Mouse (Mus musculus): ENCODE data around the gene Lamc2. TPM values are rescaled to one million over a fixed set of nuclear protein-coding genes. Genes with fewer than 3 reads are reported as not detected.

Gene Lamc2
- total and polyA plus RNA-seq, 2 experiments from 2014 or later, result 6.0 to 10.2 TPM

DNA sequence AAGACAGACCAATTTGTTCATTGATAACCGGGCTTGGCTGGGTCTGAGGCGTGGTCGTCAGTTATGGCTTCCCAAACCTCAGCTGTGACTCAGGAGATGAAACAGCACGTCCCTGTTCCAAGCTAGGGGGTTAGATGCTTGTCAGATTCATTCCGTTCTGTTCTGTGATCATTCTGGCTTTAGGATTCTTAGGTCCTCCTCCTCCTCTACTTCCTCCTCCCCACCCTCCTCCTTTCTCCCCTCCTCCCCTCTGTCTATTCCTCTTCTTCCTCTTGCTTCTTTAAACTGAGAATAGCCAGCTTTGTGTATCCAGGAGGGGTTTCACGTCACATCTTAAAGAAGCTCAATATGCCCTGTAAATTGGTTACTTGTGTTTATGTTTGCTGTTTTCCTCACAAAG, 65.7 kb downstream of the Lamc2 start:
- Histone ChIP-seq H3K27ac (ENCODE audit: low read depth) (no peak overlapping the region), H3K9me3 (replicated peaks; ENCODE audit: control insufficient read depth, low read length) (no peaks in the 10 kb centered on the region), H3K4me3 (ENCODE audit: low read depth, low read length) (no peak overlapping the region), H3K36me3 (replicated peaks; ENCODE audit: control insufficient read depth, insufficient read depth, low read length) (peaks cover 6% of the 10 kb centered on the region; the same call in 1 of the 2 replicates), H3K27me3 (ENCODE audit: control insufficient read depth, insufficient read depth, low read length) (no peaks in the 10 kb centered on the region), H3K4me1 (ENCODE audit: control insufficient read depth, insufficient read depth) (no peaks in the 10 kb centered on the region; the same call in 1 of the 2 replicates), H3K4me2 (ENCODE audit: low read depth, low read length) (no peak overlapping the region), H3K9ac (replicated peaks; ENCODE audit: low read depth, low read length) (no peak overlapping the region)
- ATAC-seq (ENCODE audit: insufficient read depth, low read depth), result no peak
- 72% methylated on average over 6 of the region's 6 CpGs for WGBS
- no peak for TF ChIP-seq EP300 (IDR thresholded peaks at IDR 0.05; ENCODE audit: low read depth)
- DNase-seq (ENCODE audit: low spot score), result no peak

GRCm38 (mm10) chr1:153115315-153115714, 70.9 kb downstream of the Lamc2 start:
- Histone ChIP-seq H3K9ac (replicated peaks; ENCODE audit: low read depth, low read length) (no peak overlapping the region), H3K27me3 (ENCODE audit: control insufficient read depth, insufficient read depth, low read length) (no peaks in the 10 kb centered on the region), H3K4me3 (ENCODE audit: low read depth, low read length) (no peak overlapping the region), H3K4me1 (ENCODE audit: control insufficient read depth, insufficient read depth) (no peaks in the 10 kb centered on the region), H3K4me2 (ENCODE audit: low read depth, low read length) (no peak overlapping the region), H3K36me3 (replicated peaks; ENCODE audit: control insufficient read depth, insufficient read depth, low read length) (no peaks in the 10 kb centered on the region), H3K27ac (ENCODE audit: low read depth) (no peak overlapping the region), H3K9me3 (replicated peaks; ENCODE audit: control insufficient read depth, low read length) (no peaks in the 10 kb centered on the region)
- DNase-seq (ENCODE audit: low spot score), result no peak
- WGBS, result 81% methylated on average over 8 of the region's 8 CpGs
- peak; percentile 12; the same call in 1 of the 2 replicates for TF ChIP-seq CTCF (IDR thresholded peaks at IDR 0.05; ENCODE audit: low read depth)
- TF ChIP-seq EP300 (IDR thresholded peaks at IDR 0.05; ENCODE audit: low read depth), result no peak
- ATAC-seq (ENCODE audit: insufficient read depth, low read depth), result no peak

GRCm38 (mm10) chr1:153111596-153111995, 74.7 kb downstream of the Lamc2 start:
- no peaks in the 10 kb centered on the region for H3K36me3 ChIP-seq (replicated peaks; ENCODE audit: control insufficient read depth, insufficient read depth, low read length)
- 75% methylated on average over 4 of the region's 4 CpGs for WGBS

DNA sequence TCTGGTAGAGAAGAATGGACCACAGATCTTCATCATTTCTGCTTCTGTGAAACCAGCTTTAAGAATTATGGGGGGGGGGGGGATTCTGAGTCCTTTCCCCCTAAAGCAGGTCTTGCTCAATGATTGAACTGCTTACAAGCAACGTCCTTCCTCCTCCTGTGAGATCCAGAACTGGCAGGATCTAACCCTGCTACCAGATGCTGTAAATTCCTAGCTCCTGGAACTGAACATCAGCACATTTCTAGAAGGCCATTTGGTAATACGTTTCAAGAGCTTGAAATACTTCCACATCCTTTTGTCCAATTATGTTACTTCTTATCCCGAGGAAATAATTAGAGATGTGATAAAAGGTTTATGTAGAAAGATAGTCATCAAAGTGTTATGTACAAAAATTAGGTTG, 76.4 kb downstream of the Lamc2 start:
- Histone ChIP-seq H3K27me3 (ENCODE audit: control insufficient read depth, insufficient read depth, low read length) (no peaks in the 10 kb centered on the region), H3K9me3 (replicated peaks; ENCODE audit: control insufficient read depth, low read length) (no peaks in the 10 kb centered on the region), H3K4me3 (ENCODE audit: low read depth, low read length) (no peak overlapping the region), H3K36me3 (replicated peaks; ENCODE audit: control insufficient read depth, insufficient read depth, low read length) (no peaks in the 10 kb centered on the region), H3K9ac (replicated peaks; ENCODE audit: low read depth, low read length) (no peak overlapping the region), H3K4me1 (ENCODE audit: control insufficient read depth, insufficient read depth) (peaks cover 11% of the 10 kb centered on the region; the same call in 1 of the 2 replicates), H3K27ac (ENCODE audit: low read depth) (no peak overlapping the region), H3K4me2 (ENCODE audit: low read depth, low read length) (no peak overlapping the region)
- DNase-seq (ENCODE audit: low spot score) (no peak), ATAC-seq (ENCODE audit: insufficient read depth, low read depth) (no peak)
- 47% methylated on average over 3 of the region's 3 CpGs for WGBS
- TF ChIP-seq EP300 (IDR thresholded peaks at IDR 0.05; ENCODE audit: low read depth) (no peak), CTCF (IDR thresholded peaks at IDR 0.05; ENCODE audit: low read depth) (no peak)

More at GRCm38 (mm10) chr1:153111596-153111995, 74.7 kb downstream of the Lamc2 start:
- Histone ChIP-seq H3K27ac (ENCODE audit: low read depth) (no peak overlapping the region), H3K27me3 (ENCODE audit: control insufficient read depth, insufficient read depth, low read length) (no peaks in the 10 kb centered on the region), H3K4me3 (ENCODE audit: low read depth, low read length) (no peak overlapping the region), H3K9ac (replicated peaks; ENCODE audit: low read depth, low read length) (no peak overlapping the region), H3K9me3 (replicated peaks; ENCODE audit: control insufficient read depth, low read length) (no peaks in the 10 kb centered on the region), H3K4me2 (ENCODE audit: low read depth, low read length) (no peak overlapping the region), H3K4me1 (ENCODE audit: control insufficient read depth, insufficient read depth) (0 out of 2 replicates have a peak, but pooled peaks cover under 1% of the 10 kb centered on the region)
- TF ChIP-seq CTCF (IDR thresholded peaks at IDR 0.05; ENCODE audit: low read depth) (no peak), EP300 (IDR thresholded peaks at IDR 0.05; ENCODE audit: low read depth) (no peak)
- ATAC-seq (ENCODE audit: insufficient read depth, low read depth) (no peak), DNase-seq (ENCODE audit: low spot score) (no peak)

DNA sequence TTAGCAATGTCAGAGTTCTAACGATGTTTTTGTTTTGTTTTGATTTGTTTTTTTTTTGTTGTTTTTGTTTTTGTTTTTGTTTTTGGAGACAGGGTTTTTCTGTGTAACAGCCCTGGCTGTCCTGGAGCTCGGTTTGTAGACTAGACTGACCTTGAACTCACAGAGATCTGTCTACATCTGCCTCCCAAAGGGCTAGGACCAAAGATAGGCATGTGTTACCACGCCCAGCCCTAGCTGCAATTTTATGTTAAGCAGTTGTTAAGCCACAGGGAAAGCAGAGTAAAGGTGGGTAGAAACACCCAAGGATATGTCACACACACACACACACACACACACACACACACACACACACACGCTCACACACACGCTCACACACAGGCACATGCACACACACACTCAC, 76.9 kb downstream of the Lamc2 start:
- no peaks in the 10 kb centered on the region for H3K27me3 ChIP-seq (ENCODE audit: control insufficient read depth, insufficient read depth, low read length)
- TF ChIP-seq CTCF (IDR thresholded peaks at IDR 0.05; ENCODE audit: low read depth), result no peak
- TF ChIP-seq EP300 (IDR thresholded peaks at IDR 0.05; ENCODE audit: low read depth), result no peak
- DNase-seq (ENCODE audit: low spot score) (no peak), ATAC-seq (ENCODE audit: insufficient read depth, low read depth) (no peak)
- H3K4me2 ChIP-seq (ENCODE audit: low read depth, low read length), result no peak overlapping the region
- no peak overlapping the region for H3K27ac ChIP-seq (ENCODE audit: low read depth)
- no peak overlapping the region for H3K4me3 ChIP-seq (ENCODE audit: low read depth, low read length)
- no peaks in the 10 kb centered on the region for H3K9me3 ChIP-seq (replicated peaks; ENCODE audit: control insufficient read depth, low read length)
- 80% methylated on average over 5 of the region's 5 CpGs for WGBS
- H3K36me3 ChIP-seq (replicated peaks; ENCODE audit: control insufficient read depth, insufficient read depth, low read length), result no peaks in the 10 kb centered on the region
- no peak overlapping the region for H3K9ac ChIP-seq (replicated peaks; ENCODE audit: low read depth, low read length)
- H3K4me1 ChIP-seq (ENCODE audit: control insufficient read depth, insufficient read depth), result peaks cover 11% of the 10 kb centered on the region; the same call in 1 of the 2 replicates

DNA sequence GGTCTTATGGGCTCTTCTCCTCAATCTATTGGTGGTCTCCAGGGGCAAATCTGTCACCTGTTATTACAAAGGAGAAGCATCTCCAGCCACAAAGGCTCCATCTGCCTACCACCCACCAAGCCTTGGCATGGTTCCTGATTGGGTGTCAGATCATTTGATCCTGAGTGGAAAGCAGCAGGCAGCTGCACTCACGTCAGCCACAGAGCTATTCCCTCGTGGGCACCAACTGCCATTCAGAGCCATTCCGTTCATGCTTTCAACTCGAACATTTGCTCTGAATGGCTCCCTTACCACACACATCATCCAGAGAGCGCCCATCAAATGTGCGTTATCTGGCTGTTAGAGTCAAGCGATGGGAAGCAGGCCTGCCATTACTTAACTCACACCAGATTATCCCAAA, 78.4 kb downstream of the Lamc2 start:
- Histone ChIP-seq H3K27ac (ENCODE audit: low read depth) (no peak overlapping the region), H3K4me2 (ENCODE audit: low read depth, low read length) (no peak overlapping the region), H3K36me3 (replicated peaks; ENCODE audit: control insufficient read depth, insufficient read depth, low read length) (no peaks in the 10 kb centered on the region), H3K9ac (replicated peaks; ENCODE audit: low read depth, low read length) (no peak overlapping the region), H3K4me3 (ENCODE audit: low read depth, low read length) (no peak overlapping the region), H3K4me1 (ENCODE audit: control insufficient read depth, insufficient read depth) (peaks cover 11% of the 10 kb centered on the region; the same call in 1 of the 2 replicates), H3K27me3 (ENCODE audit: control insufficient read depth, insufficient read depth, low read length) (no peaks in the 10 kb centered on the region), H3K9me3 (replicated peaks; ENCODE audit: control insufficient read depth, low read length) (no peaks in the 10 kb centered on the region)
- TF ChIP-seq CTCF (IDR thresholded peaks at IDR 0.05; ENCODE audit: low read depth) (no peak), EP300 (IDR thresholded peaks at IDR 0.05; ENCODE audit: low read depth) (no peak)
- DNase-seq (ENCODE audit: low spot score) (no peak), ATAC-seq (ENCODE audit: insufficient read depth, low read depth) (no peak)
- 51% methylated on average over 7 of the region's 7 CpGs for WGBS
